Mouse (Mus musculus) ES-E14 (cell line): ENCODE measurements around the gene Vps26a. TPM values are rescaled to one million over a fixed set of nuclear protein-coding genes. Genes with fewer than 3 reads are reported as not detected.
A peak's percentile ranks its signal among the peaks of the same experiment; 100 is the strongest.

Experiments
- DNase-seq: peaks from one replicate; pipeline ENCODE4 v3.0.0-alpha.2; 2013; ENCODE audit warnings: low read depth, low spot score
- H3K27ac ChIP-seq: 2 replicates; pipeline ENCODE4 v1.5.1; 2012; ENCODE audit warnings: low read depth, mild to moderate bottlenecking, low read length, moderate library complexity, mixed read lengths; ENCODE audit not compliant: poor library complexity, insufficient read depth, severe bottlenecking
- H3K36me3 ChIP-seq: 2 replicates; pipeline ENCODE4 v1.6.1; 2012; ENCODE audit warnings: mild to moderate bottlenecking, low read length, moderate library complexity, mixed read lengths; ENCODE audit not compliant: control insufficient read depth, poor library complexity, insufficient read depth, severe bottlenecking
- H3K4me1 ChIP-seq, 2 experiments: fragments of 150-350 bp in 1 of 2; sonication (generic) in 1 of 2; 2 replicates each; pipeline ENCODE4 v1.6.1; 2012; ENCODE audit warnings: low read length in 2 of 2, mild to moderate bottlenecking in 1 of 2, mixed read lengths in 1 of 2; ENCODE audit not compliant: control insufficient read depth in 2 of 2, insufficient read depth in 2 of 2, poor library complexity in 1 of 2
- H3K4me3 ChIP-seq, 2 experiments: fragments of 150-350 bp in 1 of 2; sonication (generic) in 1 of 2; 2 replicates each; pipeline ENCODE4 v1.5.1; 2012; ENCODE audit warnings: low read length in 2 of 2, low read depth in 1 of 2, mild to moderate bottlenecking in 1 of 2, mixed read lengths in 1 of 2; ENCODE audit not compliant: insufficient read depth in 1 of 2, poor library complexity in 1 of 2, severe bottlenecking in 1 of 2
- H3K9ac ChIP-seq: 2 replicates; pipeline ENCODE4 v1.6.1; 2012; ENCODE audit warnings: low read depth, mild to moderate bottlenecking, low read length, mixed read lengths; ENCODE audit not compliant: poor library complexity, insufficient read depth, severe bottlenecking
- H3K9me3 ChIP-seq: fragments of 150-350 bp; sonication (generic); 2 replicates; pipeline ENCODE4 v1.6.1; 2012; ENCODE audit warnings: low read depth, mild to moderate bottlenecking, low read length; ENCODE audit not compliant: control insufficient read depth, insufficient read depth
- CHD2 ChIP-seq: IDR thresholded peaks from 2 replicates; pipeline ENCODE4 v1.6.1; 2014; ENCODE audit warnings: mild to moderate bottlenecking, low read depth, low read length, inconsistent platforms
- HCFC1 ChIP-seq: IDR thresholded peaks from 2 replicates; pipeline ENCODE4 v1.6.1; 2012; ENCODE audit warnings: low read length, inconsistent platforms, borderline replicate concordance; ENCODE audit not compliant: insufficient read depth
- MAFK ChIP-seq: IDR thresholded peaks from 2 replicates; pipeline ENCODE4 v1.6.1; 2014; ENCODE audit warnings: mild to moderate bottlenecking, low read depth, low read length, inconsistent platforms; ENCODE audit not compliant: insufficient read depth
- ZC3H11A ChIP-seq: IDR thresholded peaks from 2 replicates; pipeline ENCODE4 v1.6.1; 2012; ENCODE audit warnings: low read depth, mild to moderate bottlenecking, inconsistent platforms, low read length, borderline replicate concordance
- ZNF384 ChIP-seq: IDR thresholded peaks from 2 replicates; pipeline ENCODE4 v1.6.1; 2012; ENCODE audit warnings: low read depth, low read length, inconsistent platforms
- in situ Hi-C, 2 experiments: fragments of 600-800 bp; cut with MboI; formaldehyde crosslinking; loops; one replicate each; pipeline ENCODE4 v1.15.1; 2025; ENCODE audit warnings: low sequenced_read_pairs in 2 of 2, inconsistent platforms in 1 of 2; ENCODE audit not compliant: unreplicated experiment in 2 of 2
- total RNA-seq: library from RNA; depleted of rRNA; stranded (reverse); fragments of 300-350 nt; gene quantifications from 2 replicates; pipeline ENCODE4 v1.2.3, GENCODE M21; 2012

The Vps26a gene
- total RNA-seq, 1 experiment = 32.1 TPM

- H3K9me3 ChIP-seq = no peaks in the 10 kb centered on the region
- TF ChIP-seq ZC3H11A = no peak
- TF ChIP-seq MAFK = no peak
- no peak for TF ChIP-seq CHD2
- TF ChIP-seq HCFC1 = no peak
- TF ChIP-seq ZNF384 = no peak
- H3K36me3 ChIP-seq = peaks cover 45% of the 10 kb centered on the region
- no peak overlapping the region for H3K9ac ChIP-seq
- H3K27ac ChIP-seq = no peak overlapping the region
- in situ Hi-C loops = no loop called here
- DNase-seq = no peak
- H3K4me1 ChIP-seq = no peaks in the 10 kb centered on the region
- H3K4me3 ChIP-seq = no peak overlapping the region
Observed at GRCm38 (mm10) chr10:62430427-62430826, 56.2 kb downstream of the Vps26a start.

GRCm38 (mm10) chr10:62425081-62425871, 61.3 kb downstream of the Vps26a start:
- no peak overlapping the region for H3K27ac ChIP-seq
- DNase-seq = no peak
- no peaks in the 10 kb centered on the region; a peak in 1 of 4 replicates for H3K4me1 ChIP-seq
- no peak for TF ChIP-seq ZNF384
- no peak for TF ChIP-seq ZC3H11A
- in situ Hi-C loops = no loop called here
- H3K9ac ChIP-seq = no peak overlapping the region
- H3K9me3 ChIP-seq = no peaks in the 10 kb centered on the region
- no peak overlapping the region for H3K4me3 ChIP-seq
- peaks cover 13% of the 10 kb centered on the region for H3K36me3 ChIP-seq

- DNase-seq = no peak
- no peaks in the 10 kb centered on the region; a peak in 1 of 4 replicates for H3K4me1 ChIP-seq
- H3K36me3 ChIP-seq = no peaks in the 10 kb centered on the region
- TF ChIP-seq ZNF384 (no peak), MAFK (no peak), HCFC1 (no peak), CHD2 (no peak)
- H3K9me3 ChIP-seq = no peaks in the 10 kb centered on the region
- no peak within 1 kb of the TSS; the same call in 1 of the 2 replicates for H3K9ac ChIP-seq
- no peak within 1 kb of the TSS for H3K4me3 ChIP-seq
- H3K27ac ChIP-seq = no peak within 1 kb of the TSS
- in situ Hi-C loops = no loop called here
Observed at GRCm38 (mm10) chr10:62422255-62422654, 64.3 kb downstream of the Vps26a start, which contains the start of gene Hkdc1. Hkdc1 (minus strand) TSS chr10:62422491.

DNA sequence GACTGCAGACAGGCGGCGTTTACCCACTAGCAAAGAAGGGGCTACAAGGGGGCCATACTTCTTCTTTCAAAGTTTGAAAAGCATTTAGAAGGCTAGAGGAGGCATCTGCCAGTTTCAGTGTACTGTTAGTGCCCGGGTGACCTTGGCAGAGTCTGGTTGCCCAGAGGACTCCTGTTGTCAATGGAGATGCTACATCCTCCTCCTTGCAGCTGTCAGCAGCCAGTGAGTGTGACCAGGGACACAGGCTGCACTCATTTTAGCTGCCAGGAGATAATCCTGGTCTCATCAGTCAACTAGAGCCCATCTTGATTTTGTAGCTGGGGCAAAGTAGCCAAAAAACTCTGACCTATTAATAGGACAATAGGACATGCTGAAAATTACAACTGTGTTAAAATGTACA, 65.5 kb downstream of the Vps26a start:
- no peak overlapping the region for H3K9ac ChIP-seq
- no peaks in the 10 kb centered on the region for H3K36me3 ChIP-seq
- TF ChIP-seq ZNF384 (no peak), ZC3H11A (no peak), CHD2 (no peak), MAFK (no peak), HCFC1 (no peak)
- DNase-seq = no peak
- H3K4me1 ChIP-seq = no peaks in the 10 kb centered on the region; a peak in 1 of 4 replicates
- in situ Hi-C loops = no loop called here
- H3K9me3 ChIP-seq = no peaks in the 10 kb centered on the region
- H3K27ac ChIP-seq = no peak overlapping the region
- H3K4me3 ChIP-seq = no peak overlapping the region

- DNase-seq = no peak
- no peak for TF ChIP-seq ZC3H11A
- no peak for TF ChIP-seq MAFK
- no peak for TF ChIP-seq HCFC1
- no peak for TF ChIP-seq ZNF384
Observed at GRCm38 (mm10) chr10:62420399-62420798, 66.2 kb downstream of the Vps26a start.

More at GRCm38 (mm10) chr10:62420399-62420798, 66.2 kb downstream of the Vps26a start:
- H3K36me3 ChIP-seq = no peaks in the 10 kb centered on the region
- peak overlapping the region; percentile 22; the same call in 1 of the 2 replicates for H3K27ac ChIP-seq
- no peak overlapping the region for H3K4me3 ChIP-seq
- H3K4me1 ChIP-seq = no peaks in the 10 kb centered on the region; a peak in 1 of 4 replicates
- in situ Hi-C loops = no loop called here
- H3K9ac ChIP-seq = no peak overlapping the region
- H3K9me3 ChIP-seq = no peaks in the 10 kb centered on the region
